Mouse (Mus musculus): ENCODE data around the gene Abi3bp. TPM values are rescaled to one million over a fixed set of nuclear protein-coding genes. Genes with fewer than 3 reads are reported as not detected.

Abi3bp gene
- polyA plus RNA-seq, 1 experiment, result 1.2 TPM

DNA sequence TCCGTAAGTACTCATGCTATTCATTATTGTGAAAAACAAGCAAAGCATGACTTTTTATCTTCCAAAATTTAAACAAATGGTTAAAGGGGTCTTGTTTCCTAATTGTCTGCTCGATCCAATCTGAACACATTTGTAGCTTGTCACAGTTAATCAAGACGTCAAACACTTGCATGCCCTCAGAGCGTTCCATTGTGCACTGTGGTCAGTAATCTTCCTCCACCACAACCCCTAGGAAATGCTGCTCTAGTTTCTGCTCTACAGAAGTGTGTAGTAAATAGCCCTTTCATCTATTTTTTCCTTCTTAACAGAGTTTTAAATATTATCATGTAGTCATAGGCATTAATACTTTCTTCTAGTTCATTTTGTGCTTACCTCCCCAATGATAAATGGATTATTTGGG lies 19.1 kb downstream of the Abi3bp start:
- WGBS, result 39% methylated on average over 4 of the region's 4 CpGs
- TF ChIP-seq CTCF (IDR thresholded peaks at IDR 0.05; ENCODE audit: control insufficient read depth, insufficient read depth, low read length) (no peak), POLR2A (IDR thresholded peaks at IDR 0.05; ENCODE audit: borderline replicate concordance, control insufficient read depth, low read depth, low read length) (no peak)

DNA sequence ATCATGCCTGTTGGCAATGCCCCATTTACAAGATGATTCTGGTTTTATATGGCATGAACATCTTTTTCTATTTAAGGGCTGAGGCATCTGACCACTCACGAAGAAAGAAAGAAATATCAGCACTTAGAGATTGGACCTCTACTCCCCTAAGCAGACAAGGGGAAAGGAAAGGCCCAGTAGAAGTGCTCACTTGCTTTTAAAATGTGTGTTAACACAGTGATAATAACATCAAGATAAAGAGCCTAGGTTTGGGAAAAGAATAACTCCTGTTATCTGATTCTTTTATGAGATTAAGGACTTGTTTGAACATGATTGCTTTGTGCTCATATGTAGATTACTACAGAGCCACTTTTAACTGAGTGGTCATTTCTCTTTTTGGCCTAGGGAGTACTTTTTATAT lies 21.0 kb downstream of the Abi3bp start:
- WGBS, result 69% methylated on average over 1 of the region's 1 CpGs

More for the DNA sequence above, 19.1 kb downstream of the Abi3bp start:
- H3K4me3 ChIP-seq (replicated peaks; ENCODE audit: control insufficient read depth, low read depth, low read length), result no peak overlapping the region
- H3K4me1 ChIP-seq (ENCODE audit: control insufficient read depth, insufficient read depth, low read length), result no peaks in the 10 kb centered on the region
- H3K27ac ChIP-seq (ENCODE audit: control insufficient read depth, insufficient read depth, low read depth, low read length, poor library complexity), result no peak overlapping the region

DNA sequence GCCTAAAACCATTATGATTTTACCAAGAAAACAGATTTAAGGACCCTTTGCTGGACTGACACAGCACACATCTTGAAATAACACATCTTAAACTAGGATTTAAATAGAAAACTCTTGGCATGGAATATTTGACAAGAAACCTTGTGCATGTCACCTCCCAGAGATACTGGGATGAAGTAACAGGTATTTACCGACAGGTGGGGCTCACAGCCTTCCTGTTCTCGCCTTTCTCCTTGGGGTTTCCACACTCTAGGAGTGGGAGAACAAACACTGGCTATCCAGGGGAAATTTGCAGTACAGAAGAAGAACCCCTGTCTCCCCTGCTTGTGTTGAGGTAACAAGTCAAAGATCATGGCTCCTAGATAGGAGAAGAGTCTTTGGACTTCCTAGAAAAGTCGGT lies 22.8 kb downstream of the Abi3bp start:
- no peak overlapping the region for H3K4me3 ChIP-seq (replicated peaks; ENCODE audit: control insufficient read depth, low read depth, low read length)
- TF ChIP-seq CTCF (IDR thresholded peaks at IDR 0.05; ENCODE audit: control insufficient read depth, insufficient read depth, low read length) (no peak), POLR2A (IDR thresholded peaks at IDR 0.05; ENCODE audit: borderline replicate concordance, control insufficient read depth, low read depth, low read length) (no peak)
- 60% methylated on average over 3 of the region's 3 CpGs for WGBS
- H3K4me1 ChIP-seq (ENCODE audit: control insufficient read depth, insufficient read depth, low read length), result no peaks in the 10 kb centered on the region
- no peak overlapping the region for H3K27ac ChIP-seq (ENCODE audit: control insufficient read depth, insufficient read depth, low read depth, low read length, poor library complexity)

More for the DNA sequence above, 21.0 kb downstream of the Abi3bp start:
- TF ChIP-seq POLR2A (IDR thresholded peaks at IDR 0.05; ENCODE audit: borderline replicate concordance, control insufficient read depth, low read depth, low read length) (no peak), CTCF (IDR thresholded peaks at IDR 0.05; ENCODE audit: control insufficient read depth, insufficient read depth, low read length) (no peak)
- H3K4me1 ChIP-seq (ENCODE audit: control insufficient read depth, insufficient read depth, low read length), result no peaks in the 10 kb centered on the region
- no peak overlapping the region for H3K4me3 ChIP-seq (replicated peaks; ENCODE audit: control insufficient read depth, low read depth, low read length)
- H3K27ac ChIP-seq (ENCODE audit: control insufficient read depth, insufficient read depth, low read depth, low read length, poor library complexity), result no peak overlapping the region

DNA sequence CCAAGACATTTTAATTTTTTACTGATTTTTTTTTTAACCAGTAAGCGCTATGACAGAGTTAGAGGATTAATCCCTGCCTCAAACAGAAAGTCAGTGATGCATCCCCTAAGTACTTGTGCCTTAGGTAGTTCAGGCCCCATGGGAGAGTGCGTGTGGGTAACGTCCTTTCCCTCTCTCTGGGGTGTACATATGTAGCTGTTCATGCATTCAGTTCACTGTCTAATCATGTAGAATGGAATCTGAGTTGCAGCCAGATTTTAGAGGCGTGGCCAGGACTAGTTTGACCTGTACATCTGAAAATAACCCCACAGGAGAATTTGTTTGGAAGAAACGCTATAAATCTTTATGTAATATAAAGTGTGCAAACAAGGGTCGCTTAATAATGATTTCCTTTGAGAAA lies 23.4 kb downstream of the Abi3bp start:
- WGBS, result 75% methylated on average over 6 of the region's 6 CpGs
- no peaks in the 10 kb centered on the region for H3K4me1 ChIP-seq (ENCODE audit: control insufficient read depth, insufficient read depth, low read length)
- TF ChIP-seq POLR2A (IDR thresholded peaks at IDR 0.05; ENCODE audit: borderline replicate concordance, control insufficient read depth, low read depth, low read length), result no peak
- TF ChIP-seq CTCF (IDR thresholded peaks at IDR 0.05; ENCODE audit: control insufficient read depth, insufficient read depth, low read length), result no peak
- H3K4me3 ChIP-seq (replicated peaks; ENCODE audit: control insufficient read depth, low read depth, low read length), result no peak overlapping the region
- no peak overlapping the region for H3K27ac ChIP-seq (ENCODE audit: control insufficient read depth, insufficient read depth, low read depth, low read length, poor library complexity)

DNA sequence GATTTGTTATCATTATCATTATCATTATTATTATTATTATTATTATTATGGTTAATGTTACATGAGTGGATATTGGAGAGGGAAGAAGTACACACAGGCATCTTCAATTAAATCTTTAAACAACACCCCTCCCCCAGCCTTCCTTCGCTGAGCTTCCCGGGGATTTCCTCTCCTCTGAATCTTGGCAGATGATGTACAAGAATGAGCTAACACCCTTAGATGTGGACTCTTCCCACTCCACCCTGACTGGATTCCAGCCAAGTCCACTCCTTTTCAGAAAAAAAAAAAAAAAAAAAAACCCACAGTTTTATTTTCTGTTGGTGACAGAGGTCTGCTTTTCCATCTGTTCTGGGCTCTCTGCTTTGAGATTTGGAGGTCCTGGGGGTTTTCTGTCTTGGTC lies 23.8 kb downstream of the Abi3bp start:
- TF ChIP-seq POLR2A (IDR thresholded peaks at IDR 0.05; ENCODE audit: borderline replicate concordance, control insufficient read depth, low read depth, low read length) (no peak), CTCF (IDR thresholded peaks at IDR 0.05; ENCODE audit: control insufficient read depth, insufficient read depth, low read length) (no peak)
- Histone ChIP-seq H3K4me1 (ENCODE audit: control insufficient read depth, insufficient read depth, low read length) (no peaks in the 10 kb centered on the region), H3K4me3 (replicated peaks; ENCODE audit: control insufficient read depth, low read depth, low read length) (no peak overlapping the region), H3K27ac (ENCODE audit: control insufficient read depth, insufficient read depth, low read depth, low read length, poor library complexity) (no peak overlapping the region)
- WGBS, result 65% methylated on average over 2 of the region's 2 CpGs

DNA sequence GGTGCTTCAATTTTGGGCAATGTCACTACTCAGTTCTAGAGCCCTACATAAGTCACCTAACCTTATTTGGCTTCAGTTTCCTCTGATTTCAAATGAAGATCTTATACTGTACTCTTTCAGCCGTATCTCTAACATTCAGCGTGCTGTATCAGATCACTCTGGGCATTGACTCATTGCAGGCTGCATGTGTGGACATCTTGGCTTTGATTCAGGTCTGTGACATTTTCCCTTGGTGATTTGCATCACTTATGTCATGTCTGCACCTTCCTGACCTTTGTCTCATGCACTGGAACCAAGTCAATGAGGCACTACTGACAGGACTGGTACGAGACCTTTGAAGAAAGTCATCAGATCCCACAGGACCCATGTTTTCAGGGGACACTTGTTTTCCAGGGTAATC lies 24.5 kb downstream of the Abi3bp start:
- TF ChIP-seq POLR2A (IDR thresholded peaks at IDR 0.05; ENCODE audit: borderline replicate concordance, control insufficient read depth, low read depth, low read length) (no peak), CTCF (IDR thresholded peaks at IDR 0.05; ENCODE audit: control insufficient read depth, insufficient read depth, low read length) (no peak)
- H3K4me3 ChIP-seq (replicated peaks; ENCODE audit: control insufficient read depth, low read depth, low read length), result no peak overlapping the region
- H3K4me1 ChIP-seq (ENCODE audit: control insufficient read depth, insufficient read depth, low read length), result no peaks in the 10 kb centered on the region
- WGBS, result 83% methylated on average over 3 of the region's 3 CpGs
- H3K27ac ChIP-seq (ENCODE audit: control insufficient read depth, insufficient read depth, low read depth, low read length, poor library complexity), result no peak overlapping the region

DNA sequence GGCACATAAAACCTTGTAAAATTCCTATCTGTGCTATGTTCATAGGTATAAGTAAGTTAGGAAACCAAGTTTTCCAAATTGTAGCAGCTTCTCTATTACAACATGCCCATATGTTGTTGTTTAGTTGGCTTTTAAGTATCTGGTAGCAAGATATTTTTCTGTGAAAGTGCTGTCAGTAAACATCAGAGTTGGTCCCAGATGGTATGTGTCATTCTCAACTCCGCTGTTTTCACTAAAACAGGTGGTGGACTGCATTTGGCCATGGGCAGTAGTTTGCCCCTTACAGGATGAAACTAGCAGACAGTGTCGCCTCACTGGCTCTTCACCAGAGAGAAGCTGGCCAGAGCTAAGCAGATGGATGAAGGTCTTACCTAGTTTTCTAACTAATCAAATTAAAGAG lies 26.3 kb downstream of the Abi3bp start:
- 74% methylated on average over 2 of the region's 2 CpGs for WGBS
- H3K27ac ChIP-seq (ENCODE audit: control insufficient read depth, insufficient read depth, low read depth, low read length, poor library complexity), result no peak overlapping the region
- no peaks in the 10 kb centered on the region for H3K4me1 ChIP-seq (ENCODE audit: control insufficient read depth, insufficient read depth, low read length)
- no peak overlapping the region for H3K4me3 ChIP-seq (replicated peaks; ENCODE audit: control insufficient read depth, low read depth, low read length)
- TF ChIP-seq POLR2A (IDR thresholded peaks at IDR 0.05; ENCODE audit: borderline replicate concordance, control insufficient read depth, low read depth, low read length), result no peak
- TF ChIP-seq CTCF (IDR thresholded peaks at IDR 0.05; ENCODE audit: control insufficient read depth, insufficient read depth, low read length), result no peak

DNA sequence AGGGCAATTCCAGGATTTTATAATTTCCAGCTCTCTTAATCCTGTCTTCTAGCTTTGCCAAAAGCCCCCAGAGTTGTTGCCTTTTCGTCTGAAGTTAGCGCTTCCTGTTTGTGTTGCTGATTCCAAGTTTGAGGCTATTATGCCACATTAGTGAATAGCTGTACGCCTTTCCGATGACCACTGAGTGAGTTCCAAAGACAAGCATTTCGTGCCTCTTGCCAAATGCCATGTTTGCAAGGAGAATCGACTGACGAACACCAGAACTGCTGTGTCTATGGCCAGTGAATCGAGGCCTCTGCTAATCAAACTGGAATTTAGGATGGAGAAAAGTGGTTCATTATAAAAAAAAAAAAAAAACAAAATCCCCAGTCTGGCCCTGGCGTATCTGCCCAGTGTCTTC lies 40.3 kb downstream of the Abi3bp start:
- no peak overlapping the region for H3K4me3 ChIP-seq (replicated peaks; ENCODE audit: control insufficient read depth, low read depth, low read length)
- H3K4me1 ChIP-seq (ENCODE audit: control insufficient read depth, insufficient read depth, low read length), result no peaks in the 10 kb centered on the region
- TF ChIP-seq CTCF (IDR thresholded peaks at IDR 0.05; ENCODE audit: control insufficient read depth, insufficient read depth, low read length) (no peak), POLR2A (IDR thresholded peaks at IDR 0.05; ENCODE audit: borderline replicate concordance, control insufficient read depth, low read depth, low read length) (no peak)
- 78% methylated on average over 9 of the region's 9 CpGs for WGBS
- H3K27ac ChIP-seq (ENCODE audit: control insufficient read depth, insufficient read depth, low read depth, low read length, poor library complexity), result no peak overlapping the region

DNA sequence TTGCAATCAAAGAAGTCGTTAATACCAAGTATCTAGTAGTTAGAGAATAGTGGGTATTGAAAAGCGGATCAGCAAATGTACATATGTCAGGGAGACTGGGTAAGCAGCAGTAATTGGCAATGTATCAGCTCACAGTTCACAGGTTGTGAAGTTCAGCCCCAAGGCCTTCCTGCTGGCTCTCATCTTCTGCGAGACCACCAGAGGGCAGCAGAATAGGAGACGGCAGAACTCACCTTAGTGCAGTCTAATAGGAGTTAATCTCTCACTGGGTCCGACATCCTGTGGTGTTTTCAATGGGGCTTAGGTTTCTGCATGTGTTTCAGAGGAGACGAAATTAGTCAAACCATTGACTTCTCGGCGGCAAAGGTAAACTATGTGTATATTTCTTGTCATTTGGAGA lies 46.7 kb downstream of the Abi3bp start:
- Histone ChIP-seq H3K4me3 (replicated peaks; ENCODE audit: control insufficient read depth, low read depth, low read length) (no peak overlapping the region), H3K27ac (ENCODE audit: control insufficient read depth, insufficient read depth, low read depth, low read length, poor library complexity) (no peak overlapping the region), H3K4me1 (ENCODE audit: control insufficient read depth, insufficient read depth, low read length) (no peaks in the 10 kb centered on the region)
- WGBS, result 44% methylated on average over 8 of the region's 8 CpGs
- TF ChIP-seq POLR2A (IDR thresholded peaks at IDR 0.05; ENCODE audit: borderline replicate concordance, control insufficient read depth, low read depth, low read length), result no peak
- TF ChIP-seq CTCF (IDR thresholded peaks at IDR 0.05; ENCODE audit: control insufficient read depth, insufficient read depth, low read length), result 0 out of 2 replicates have a peak, but pooled peaks have one; percentile 14

Measured in bone marrow, adult 2 months (tissue).